Mouse (Mus musculus): ENCODE data around the gene Rgs12. TPM values are rescaled to one million over a fixed set of nuclear protein-coding genes. Genes with fewer than 3 reads are reported as not detected.

Gene Rgs12
- 7.2 and 9.3 TPM in 2 replicates for polyA plus RNA-seq (2012; rRNA removed; ENCODE audit: low replicate concordance)

DNA sequence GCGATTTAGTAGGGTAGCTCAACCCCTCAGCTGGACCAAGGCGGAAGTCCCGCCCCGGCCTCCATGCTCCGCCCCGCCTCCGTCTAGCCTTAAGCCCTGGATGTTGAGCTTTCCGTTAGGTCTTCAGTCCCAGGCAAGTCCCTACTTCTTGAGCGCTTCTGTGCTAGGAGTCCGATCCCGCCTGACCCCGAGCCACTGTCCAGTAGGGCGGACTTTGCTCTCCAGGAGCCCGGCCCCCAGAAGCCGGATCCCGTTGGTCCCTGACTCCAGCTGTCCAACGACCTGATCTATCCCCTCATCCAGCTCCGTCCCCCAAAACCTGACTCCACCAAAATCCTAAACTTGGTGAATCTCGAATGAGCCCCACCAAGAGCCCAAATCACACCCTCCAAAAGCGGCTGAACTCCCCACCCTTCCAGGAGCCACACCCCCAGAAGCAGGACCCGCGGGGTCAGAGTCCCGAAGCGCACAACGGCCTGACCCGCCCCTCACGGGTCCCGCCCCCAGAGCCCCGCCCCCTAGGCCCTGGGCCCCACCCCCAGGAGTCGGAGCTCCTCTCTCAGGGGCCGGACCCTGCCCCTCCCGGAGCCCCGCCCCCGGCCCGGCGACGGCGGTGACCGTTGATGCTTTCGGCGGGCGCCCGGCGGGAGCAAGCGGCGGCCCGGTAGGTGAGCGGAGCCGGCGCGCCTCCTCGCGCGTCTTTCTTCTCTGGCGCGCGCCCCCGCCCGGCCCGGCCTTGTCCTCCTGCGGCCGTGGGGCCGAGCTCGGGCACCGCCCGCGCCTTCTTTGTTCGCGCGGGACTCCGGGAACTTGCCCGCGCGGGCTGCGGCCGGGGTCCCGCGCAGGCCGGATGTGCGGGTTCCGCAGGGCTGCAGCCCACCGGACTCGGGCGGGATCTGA lies at the start of gene Rgs12:
Rgs12 (plus strand) TSS at position 585 of the 900 bp plus-strand sequence.

DNA sequence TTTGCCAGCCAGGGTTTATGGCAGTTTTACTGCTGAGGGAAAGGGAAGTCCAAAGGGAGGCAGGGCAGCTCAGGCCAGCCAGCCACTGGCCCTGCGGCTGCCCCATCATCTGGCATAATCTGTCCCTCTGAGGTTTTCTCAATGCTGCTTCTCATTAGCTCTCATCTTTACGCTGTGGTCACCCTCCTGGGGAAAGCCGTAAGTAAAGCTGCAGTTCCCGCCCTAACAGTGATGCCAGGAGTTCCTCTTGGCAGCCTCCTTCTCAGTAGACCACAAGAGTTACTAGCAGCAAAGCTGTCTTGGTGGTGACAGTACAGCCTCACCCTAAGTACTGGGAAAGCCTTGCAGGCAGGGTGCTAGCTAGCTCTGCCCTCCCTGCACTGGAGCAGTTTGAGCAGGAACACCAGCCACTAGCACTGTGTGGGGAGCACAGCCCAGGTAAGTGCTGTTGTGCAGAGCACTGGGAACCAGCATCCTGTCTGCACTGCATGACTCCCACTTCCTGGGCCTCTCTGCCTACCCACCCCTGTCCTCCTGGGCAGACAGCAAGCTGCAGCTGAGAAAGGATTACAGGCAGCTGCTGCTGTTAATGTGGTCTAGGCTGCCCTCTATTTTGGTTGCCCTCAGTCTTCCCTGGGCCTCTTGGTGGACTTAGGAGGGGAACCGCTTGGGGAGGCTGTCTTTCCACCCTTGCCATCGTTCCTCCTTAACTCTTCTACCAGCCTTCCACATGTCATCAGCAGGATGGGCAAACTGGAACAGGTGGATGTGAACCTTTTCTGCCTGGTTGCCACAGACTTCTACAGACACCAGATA lies 41.1 kb upstream of the Rgs12 start, which contains the start of gene Msantd1:
Msantd1 (plus strand) TSS at position 103 of the 816 bp plus-strand sequence.

DNA sequence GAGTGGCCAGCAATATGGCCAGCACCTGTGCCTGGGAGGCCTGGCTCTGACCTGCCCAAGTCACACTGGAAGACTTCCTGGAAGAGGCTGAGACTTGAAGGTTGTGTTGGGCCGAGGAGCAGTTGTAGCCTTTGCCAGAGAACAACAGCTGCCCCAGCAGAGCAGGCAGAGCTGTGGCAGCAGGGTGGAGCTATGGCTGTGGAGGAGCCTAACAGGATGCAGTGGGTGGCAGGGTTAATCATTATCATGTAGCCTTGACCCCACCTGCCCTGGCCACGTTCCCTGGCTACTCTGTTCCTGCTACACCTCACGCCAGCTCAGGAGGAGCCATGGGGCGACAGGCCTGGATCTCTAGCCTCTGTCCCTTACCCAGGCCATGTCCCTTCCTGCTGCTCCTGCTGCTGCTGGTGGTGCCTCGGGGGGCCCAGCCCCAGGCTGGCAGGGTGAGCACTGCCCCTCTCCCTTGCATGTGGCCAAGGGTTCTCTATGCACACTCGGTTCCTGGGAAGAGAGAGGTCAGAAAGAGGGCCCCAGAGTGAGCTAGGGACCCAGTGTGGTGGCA lies 92.1 kb downstream of the Rgs12 start, which contains the start of gene Hgfac:
Hgfac (plus strand) TSS at position 242 of the 562 bp plus-strand sequence.

DNA sequence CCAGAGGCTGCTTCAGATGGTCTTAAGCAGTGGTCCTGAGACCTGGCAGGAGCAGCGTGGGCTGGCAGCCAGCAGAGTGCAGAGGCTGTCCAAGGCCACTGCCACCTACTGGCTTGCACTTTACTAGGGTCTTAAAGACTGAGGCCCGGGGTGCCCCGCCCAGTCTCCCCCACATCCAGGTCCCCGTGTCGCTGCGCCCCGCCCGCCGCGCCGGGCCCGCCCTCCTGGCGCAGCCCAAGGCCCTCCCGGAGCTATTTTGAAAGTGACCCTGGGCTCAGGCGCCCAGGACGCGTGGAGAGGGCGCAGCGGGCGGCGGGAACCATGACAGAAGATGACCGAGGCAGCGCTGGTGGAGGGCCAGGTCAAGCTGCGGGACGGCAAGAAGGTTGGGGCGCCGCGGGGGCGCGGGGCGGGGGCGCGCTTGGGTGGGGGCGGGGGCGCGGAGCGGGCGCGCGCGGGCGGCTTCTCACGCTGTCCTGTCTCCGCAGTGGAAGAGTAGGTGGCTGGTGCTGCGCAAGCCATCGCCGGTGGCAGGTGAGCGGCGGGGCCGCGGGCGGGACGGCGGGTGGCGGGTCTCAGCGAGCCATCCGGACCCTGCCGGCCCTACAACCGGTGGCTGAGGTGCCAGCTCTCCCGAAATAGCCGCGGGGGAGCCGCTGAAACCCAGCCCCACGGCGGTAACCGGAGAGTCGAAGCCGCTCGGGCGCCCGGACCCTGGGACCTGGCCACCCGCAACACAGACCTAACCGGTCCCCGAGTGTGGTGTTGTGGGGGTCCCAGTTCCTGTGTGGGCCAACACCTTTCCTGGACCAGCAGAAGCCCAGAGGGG lies 107.6 kb downstream of the Rgs12 start, which contains the start of gene Dok7:
Dok7 (plus strand) TSS at position 163 of the 829 bp plus-strand sequence.

Other genes with a start within 250 kb of the Rgs12 start
- gene Htt, start 187.7 kb upstream of the Rgs12 start, polyA plus RNA-seq (2012; rRNA removed; ENCODE audit: low replicate concordance), result 4.4 and 5.9 TPM in 2 replicates
- 1.6 and 2.3 TPM in 2 replicates for gene Msantd1, start 41.4 kb upstream of the Rgs12 start, polyA plus RNA-seq (2012; rRNA removed; ENCODE audit: low replicate concordance)
- 60.5 and 197 TPM in 2 replicates for gene Hgfac, start 92.1 kb downstream of the Rgs12 start, polyA plus RNA-seq (2012; rRNA removed; ENCODE audit: low replicate concordance)
- 1.1 and 1.9 TPM in 2 replicates for gene Dok7, start 107.3 kb downstream of the Rgs12 start, polyA plus RNA-seq (2012; rRNA removed; ENCODE audit: low replicate concordance)
- gene Lrpap1, start 156.3 kb downstream of the Rgs12 start, polyA plus RNA-seq (2012; rRNA removed; ENCODE audit: low replicate concordance), result 6.7 and 9.4 TPM in 2 replicates